Mouse (Mus musculus) bone marrow, adult 2 months (tissue): ENCODE results near the gene Cd247.

Experiments used
- CTCF ChIP-seq: fragments of 200-500 bp; IDR thresholded peaks from 2 replicates; pipeline ENCODE4 v1.5.1; 2011; ENCODE audit warnings: low read length, control low read depth; ENCODE audit not compliant: control insufficient read depth, insufficient read depth
- POLR2A ChIP-seq: fragments of 200-500 bp; IDR thresholded peaks from 2 replicates; pipeline ENCODE4 v1.6.1; 2011; ENCODE audit warnings: low read depth, mild to moderate bottlenecking, control low read depth, low read length, borderline replicate concordance; ENCODE audit not compliant: control insufficient read depth

DNA sequence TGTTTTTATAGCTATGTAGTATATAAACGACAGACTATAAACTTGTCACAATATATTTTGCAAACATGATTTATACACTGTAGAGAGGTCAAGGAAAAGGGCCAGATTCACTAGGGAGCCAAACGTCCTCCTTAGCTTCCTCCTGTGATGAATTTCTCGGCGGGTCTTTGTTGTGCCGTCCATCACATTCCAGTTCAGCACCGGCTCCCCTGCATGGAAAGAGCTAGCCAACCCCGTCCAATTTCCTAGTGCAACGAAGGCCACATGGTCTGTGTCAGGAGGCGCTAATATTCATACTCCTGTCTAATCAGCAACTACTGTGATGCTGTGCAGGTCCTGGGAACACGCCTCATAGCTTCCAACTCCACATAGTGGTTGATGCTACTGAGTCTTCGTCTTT, 40.4 kb upstream of the Cd247 start:
- no peak for TF ChIP-seq CTCF
- TF ChIP-seq POLR2A = no peak
